Mouse (Mus musculus) layer of hippocampus, postnatal 14 days (tissue): ENCODE results near the gene Ace3. TPM values are rescaled to one million over a fixed set of nuclear protein-coding genes. Genes with fewer than 3 reads are reported as not detected.

ENCODE experiments used
- DNase-seq, 2 experiments: peaks; one replicate each; pipeline ENCODE4 v3.0.0; 2021 to 2022; ENCODE audit warnings: low spot score in 2 of 2, mixed read lengths in 1 of 2
- total RNA-seq, 2 experiments: library from RNA; stranded (reverse); gene quantifications; 2 replicates each; pipeline ENCODE4 v1.2.3; 2021

Ace3 gene
- total RNA-seq, 2 experiments from 2014 or later, result not detected

- DNase-seq, result peak; percentile 100
These were observed 42.3 kb downstream of the Ace3 start, which contains the start of gene Dcaf7 for GRCm38 (mm10) chr11:106036548-106037417. Gene Dcaf7, plus strand, starts transcription at chr11:106036872.

DNA sequence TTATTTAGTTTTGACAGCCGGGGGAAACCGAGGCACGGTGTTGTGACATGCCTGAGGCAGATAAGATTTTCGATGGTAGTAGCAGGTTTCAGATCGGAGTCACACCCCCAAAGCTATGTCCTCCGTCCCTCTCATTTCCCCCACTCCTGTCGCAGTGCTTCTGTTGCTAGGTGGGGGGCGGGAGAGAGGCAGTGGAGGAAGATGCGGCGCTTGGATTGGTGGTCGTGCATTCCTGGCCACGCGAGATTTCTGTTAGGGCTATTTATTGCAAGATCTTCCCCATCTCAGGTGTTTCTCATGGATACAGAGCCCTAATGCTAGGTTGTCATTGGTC lies 42.9 kb downstream of the Ace3 start:
- peak; percentile 74 to 86 for DNase-seq

GRCm38 (mm10) chr11:106044349-106044748 lies 49.9 kb downstream of the Ace3 start:
- DNase-seq, result no peak

DNA sequence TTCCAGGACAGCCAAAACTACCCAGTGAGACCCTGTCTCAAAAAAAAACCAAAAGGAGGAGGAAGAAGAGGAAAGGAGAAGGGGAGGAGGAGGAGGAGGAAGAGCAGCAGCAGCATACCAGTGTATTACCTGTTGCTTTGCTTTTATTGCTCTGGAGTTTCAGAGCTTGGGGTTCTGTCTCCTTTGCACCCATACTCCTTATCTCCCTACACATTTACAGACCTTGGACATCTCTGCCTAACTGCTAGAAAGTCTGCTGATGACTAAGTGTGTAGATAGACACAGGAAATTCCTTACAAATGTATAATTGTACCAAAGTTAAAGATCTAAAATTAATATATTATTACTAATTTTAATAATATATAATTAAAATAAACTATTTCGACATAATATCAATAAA lies 50.8 kb downstream of the Ace3 start:
- DNase-seq, result no peak

GRCm38 (mm10) chr11:106045780-106046179 lies 51.3 kb downstream of the Ace3 start:
- no peak for DNase-seq

- no peak for DNase-seq
These were observed 52.1 kb downstream of the Ace3 start for GRCm38 (mm10) chr11:106046584-106046983.

DNA sequence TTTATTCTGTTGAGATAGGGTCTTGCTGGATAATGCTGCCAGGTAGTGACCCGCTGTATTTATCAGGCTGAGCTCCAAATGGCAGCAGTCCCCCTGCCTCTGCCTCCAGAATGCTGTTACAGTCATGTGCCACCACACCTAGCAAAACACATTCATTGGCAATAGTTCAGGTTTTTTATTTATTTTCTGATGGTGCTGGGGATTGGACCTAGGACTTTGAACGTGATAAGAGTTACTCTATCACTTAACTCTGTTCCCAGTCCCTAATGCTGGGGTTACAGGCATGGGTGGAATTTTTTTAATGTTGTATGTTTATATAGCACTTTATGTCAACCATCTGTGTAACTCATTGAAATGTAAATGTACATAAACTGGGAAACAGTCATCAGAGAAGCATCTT lies 59.4 kb downstream of the Ace3 start:
- DNase-seq, result no peak

DNA sequence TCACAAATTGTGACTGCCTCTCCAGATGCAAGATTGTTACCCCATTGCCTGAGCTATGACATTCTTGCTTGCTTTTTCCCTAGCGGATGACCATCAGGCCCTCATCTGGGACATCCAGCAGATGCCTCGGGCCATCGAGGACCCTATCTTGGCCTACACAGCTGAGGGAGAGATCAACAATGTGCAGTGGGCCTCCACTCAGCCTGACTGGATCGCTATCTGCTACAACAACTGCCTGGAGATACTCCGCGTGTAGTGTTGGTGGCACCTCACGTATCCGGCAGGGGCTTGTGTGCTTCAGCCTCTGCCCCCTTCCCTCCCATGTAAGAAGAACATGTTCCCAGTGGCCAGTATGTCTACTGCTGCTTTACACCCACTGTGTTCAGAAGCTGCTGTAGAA lies 60.1 kb downstream of the Ace3 start:
- DNase-seq, result no peak

Other genes with a start within 250 kb of the Ace3 start
- gene Cyb561, start 41.3 kb upstream of the Ace3 start, total RNA-seq, result 10 to 100 TPM; 31.9 to 34.0 TPM
- gene Ace, start 26.7 kb upstream of the Ace3 start, total RNA-seq, result 10 to 100 TPM in 1 of 2 experiments, 1 to 10 TPM in 1; 8.4 to 16.4 TPM
- under 1 TPM; 0.60 to 0.98 TPM for gene Kcnh6, start 13.4 kb downstream of the Ace3 start, total RNA-seq
- 100 to 1,000 TPM; 159 to 180 TPM for gene Dcaf7, start 42.2 kb downstream of the Ace3 start, total RNA-seq
- 10 to 100 TPM; 17.3 to 18.1 TPM for gene Taco1, start 71.4 kb downstream of the Ace3 start, total RNA-seq
- gene Map3k3, start 89.9 kb downstream of the Ace3 start, total RNA-seq, result 10 to 100 TPM; 25.5 to 29.3 TPM
- not detected for gene Gm10840, start 166.2 kb downstream of the Ace3 start, total RNA-seq
- gene Limd2, start 166.2 kb downstream of the Ace3 start, total RNA-seq, result 100 to 1,000 TPM; 139 to 142 TPM
- gene Strada, start 207.5 kb downstream of the Ace3 start, total RNA-seq, result 10 to 100 TPM; 28.7 to 34.2 TPM
- gene Ccdc47, start 221.7 kb downstream of the Ace3 start, total RNA-seq, result 10 to 100 TPM; 94.8 to 96.3 TPM
- gene Ddx42, start 222.3 kb downstream of the Ace3 start, total RNA-seq, result 10 to 100 TPM; 67.4 to 67.8 TPM